Mouse (Mus musculus): Measurements from ENCODE around the gene Gm13271. TPM values are rescaled to one million over a fixed set of nuclear protein-coding genes. Genes with fewer than 3 reads are reported as not detected.

Gene Gm13271
- polyA plus RNA-seq (2012; rRNA removed; ENCODE audit: low replicate concordance), result not detected in 2 replicates

GRCm38 (mm10) chr4:88754818-88755340 is at the start of gene Gm13271:
Gene Gm13271 (plus strand): TSS chr4:88754868.

GRCm38 (mm10) chr4:88721791-88722721 is 32.6 kb upstream of the Gm13271 start, which contains the start of the genes Gm26566 and Klhl9:
Gene Gm26566 (plus strand): TSS chr4:88721805.
Gene Klhl9 (minus strand): TSS chr4:88722465.

GRCm38 (mm10) chr4:88759610-88760268 is 5.1 kb downstream of the Gm13271 start, which contains the start of gene Gm13283:
Gene Gm13283 (plus strand): TSS chr4:88760119.

GRCm38 (mm10) chr4:88773534-88773933 is 18.9 kb downstream of the Gm13271 start, which contains the start of gene Gm13290:
Gene Gm13290 (plus strand): TSS chr4:88773834.

GRCm38 (mm10) chr4:88776622-88777021 is 22.0 kb downstream of the Gm13271 start, which contains the start of gene Gm13289:
Gene Gm13289 (plus strand): TSS chr4:88776922.

GRCm38 (mm10) chr4:88779550-88779949 is 24.9 kb downstream of the Gm13271 start, which contains the start of gene Gm13272:
Gene Gm13272 (plus strand): TSS chr4:88779850.

GRCm38 (mm10) chr4:88781831-88782230 is 27.2 kb downstream of the Gm13271 start, which contains the start of gene Ifnz:
Gene Ifnz (plus strand): TSS chr4:88782131.

GRCm38 (mm10) chr4:88785409-88785808 is 30.7 kb downstream of the Gm13271 start, which contains the start of gene Gm13276:
Gene Gm13276 (plus strand): TSS chr4:88785709.

GRCm38 (mm10) chr4:88788402-88788801 is 33.7 kb downstream of the Gm13271 start, which contains the start of gene Gm13277:
Gene Gm13277 (plus strand): TSS chr4:88788632.

GRCm38 (mm10) chr4:88791250-88791649 is 36.6 kb downstream of the Gm13271 start, which contains the start of gene Gm13278:
Gene Gm13278 (plus strand): TSS chr4:88791550.

GRCm38 (mm10) chr4:88793936-88794675 is 39.4 kb downstream of the Gm13271 start, which contains the start of gene Gm13275:
Gene Gm13275 (plus strand): TSS chr4:88794487.

GRCm38 (mm10) chr4:88797097-88797496 is 42.4 kb downstream of the Gm13271 start, which contains the start of gene Gm13279:
Gene Gm13279 (plus strand): TSS chr4:88797397.

GRCm38 (mm10) chr4:88799365-88799764 is 44.7 kb downstream of the Gm13271 start, which contains the start of gene Gm13285:
Gene Gm13285 (plus strand): TSS chr4:88799665.

GRCm38 (mm10) chr4:88802954-88803353 is 48.3 kb downstream of the Gm13271 start, which contains the start of gene Gm13287:
Gene Gm13287 (plus strand): TSS chr4:88803254.

Other genes with a start within 250 kb of the Gm13271 start
- not detected in 2 replicates for gene Ifnb1, start 232.1 kb upstream of the Gm13271 start, polyA plus RNA-seq (2012; rRNA removed; ENCODE audit: low replicate concordance)
- not detected in 2 replicates for gene Ifna15, start 196.6 kb upstream of the Gm13271 start, polyA plus RNA-seq (2012; rRNA removed; ENCODE audit: low replicate concordance)
- gene Ifna14, start 183.1 kb upstream of the Gm13271 start, polyA plus RNA-seq (2012; rRNA removed; ENCODE audit: low replicate concordance), result not detected in 2 replicates
- not detected in 2 replicates for gene Ifna9, start 162.5 kb upstream of the Gm13271 start, polyA plus RNA-seq (2012; rRNA removed; ENCODE audit: low replicate concordance)
- gene Ifna12, start 151.5 kb upstream of the Gm13271 start, polyA plus RNA-seq (2012; rRNA removed; ENCODE audit: low replicate concordance), result not detected in 2 replicates
- gene C87499, start 120.5 kb upstream of the Gm13271 start, polyA plus RNA-seq (2012; rRNA removed; ENCODE audit: low replicate concordance), result not detected in 2 replicates
- gene Ifna13, start 110.4 kb upstream of the Gm13271 start, polyA plus RNA-seq (2012; rRNA removed; ENCODE audit: low replicate concordance), result not detected in 2 replicates
- not detected in 2 replicates for gene Ifna16, start 77.9 kb upstream of the Gm13271 start, polyA plus RNA-seq (2012; rRNA removed; ENCODE audit: low replicate concordance)
- gene Ifna2, start 71.0 kb upstream of the Gm13271 start, polyA plus RNA-seq (2012; rRNA removed; ENCODE audit: low replicate concordance), result not detected in 2 replicates
- gene Ifnab, start 63.5 kb upstream of the Gm13271 start, polyA plus RNA-seq (2012; rRNA removed; ENCODE audit: low replicate concordance), result not detected in 2 replicates
- gene Gm26566, start 33.1 kb upstream of the Gm13271 start, polyA plus RNA-seq (2012; rRNA removed; ENCODE audit: low replicate concordance), result 0.43 TPM in 1 of 2 replicates, not detected in the other
- 16.8 and 23.2 TPM in 2 replicates for gene Klhl9, start 32.4 kb upstream of the Gm13271 start, polyA plus RNA-seq (2012; rRNA removed; ENCODE audit: low replicate concordance)
- gene Gm13283, start 5.3 kb downstream of the Gm13271 start, polyA plus RNA-seq (2012; rRNA removed; ENCODE audit: low replicate concordance), result 0.17 and 0.27 TPM in 2 replicates
- gene Gm13290, start 19.0 kb downstream of the Gm13271 start, polyA plus RNA-seq (2012; rRNA removed; ENCODE audit: low replicate concordance), result not detected in 2 replicates
- not detected in 2 replicates for gene Gm13289, start 22.1 kb downstream of the Gm13271 start, polyA plus RNA-seq (2012; rRNA removed; ENCODE audit: low replicate concordance)
- gene Gm13272, start 25.0 kb downstream of the Gm13271 start, polyA plus RNA-seq (2012; rRNA removed; ENCODE audit: low replicate concordance), result not detected in 2 replicates
- 0.07 TPM in 1 of 2 replicates, not detected in the other for gene Ifnz, start 27.3 kb downstream of the Gm13271 start, polyA plus RNA-seq (2012; rRNA removed; ENCODE audit: low replicate concordance)
- gene Gm13276, start 30.8 kb downstream of the Gm13271 start, polyA plus RNA-seq (2012; rRNA removed; ENCODE audit: low replicate concordance), result not detected in 2 replicates
- not detected in 2 replicates for gene Gm13277, start 33.8 kb downstream of the Gm13271 start, polyA plus RNA-seq (2012; rRNA removed; ENCODE audit: low replicate concordance)
- not detected in 2 replicates for gene Gm13278, start 36.7 kb downstream of the Gm13271 start, polyA plus RNA-seq (2012; rRNA removed; ENCODE audit: low replicate concordance)
- gene Gm13275, start 39.6 kb downstream of the Gm13271 start, polyA plus RNA-seq (2012; rRNA removed; ENCODE audit: low replicate concordance), result not detected in 2 replicates
- not detected in 2 replicates for gene Gm13279, start 42.5 kb downstream of the Gm13271 start, polyA plus RNA-seq (2012; rRNA removed; ENCODE audit: low replicate concordance)
- gene Gm13285, start 44.8 kb downstream of the Gm13271 start, polyA plus RNA-seq (2012; rRNA removed; ENCODE audit: low replicate concordance), result not detected in 2 replicates
- not detected in 2 replicates for gene Gm13287, start 48.4 kb downstream of the Gm13271 start, polyA plus RNA-seq (2012; rRNA removed; ENCODE audit: low replicate concordance)
- gene Gm13288, start 50.7 kb downstream of the Gm13271 start, polyA plus RNA-seq (2012; rRNA removed; ENCODE audit: low replicate concordance), result not detected in 2 replicates
- not detected in 2 replicates for gene Ifna7, start 61.4 kb downstream of the Gm13271 start, polyA plus RNA-seq (2012; rRNA removed; ENCODE audit: low replicate concordance)
- not detected in 2 replicates for gene Ifna11, start 65.1 kb downstream of the Gm13271 start, polyA plus RNA-seq (2012; rRNA removed; ENCODE audit: low replicate concordance)
- gene Ifna6, start 72.5 kb downstream of the Gm13271 start, polyA plus RNA-seq (2012; rRNA removed; ENCODE audit: low replicate concordance), result not detected in 2 replicates
- not detected in 2 replicates for gene Ifna5, start 80.7 kb downstream of the Gm13271 start, polyA plus RNA-seq (2012; rRNA removed; ENCODE audit: low replicate concordance)
- gene Ifna4, start 87.0 kb downstream of the Gm13271 start, polyA plus RNA-seq (2012; rRNA removed; ENCODE audit: low replicate concordance), result not detected in 2 replicates
- gene Ifna1, start 95.2 kb downstream of the Gm13271 start, polyA plus RNA-seq (2012; rRNA removed; ENCODE audit: low replicate concordance), result not detected in 2 replicates
- gene Ifne, start 125.3 kb downstream of the Gm13271 start, polyA plus RNA-seq (2012; rRNA removed; ENCODE audit: low replicate concordance), result not detected in 2 replicates